Mouse (Mus musculus): ENCODE data around the gene Prr7. TPM values are rescaled to one million over a fixed set of nuclear protein-coding genes. Genes with fewer than 3 reads are reported as not detected.

Prr7 gene
- total and polyA plus RNA-seq, 3 experiments = 0.60 to 1.2 (median 0.89) TPM

- H3K36me3 ChIP-seq (replicated peaks in 1 of 2; ENCODE audit: control insufficient read depth in 1 of 2, insufficient read depth in 1 of 2, low read length in 1 of 2) = peaks cover 48 to 90% of the 10 kb centered on the region in 2 experiments
- no peaks in the 10 kb centered on the region for H3K27me3 ChIP-seq (replicated peaks)
- in situ Hi-C loops (cut with MboI; ENCODE audit: low pct_ligation_motif_present, low pct_unique_long_range_greater_than_20kb, low sequenced_read_pairs) (no loop called here), dilution Hi-C loops (cut with MboI; ENCODE audit: extremely low pct_ligation_motif_present, extremely low pct_unique_long_range_greater_than_20kb, low sequenced_read_pairs) (no loop called here)
- no peaks in the 10 kb centered on the region for H3K9me3 ChIP-seq (replicated peaks; ENCODE audit: low read length)
- H3K4me3 ChIP-seq (replicated peaks in 1 of 3; ENCODE audit: low read depth in 2 of 3, low read length in 2 of 3, poor library complexity in 1 of 3) = no peak overlapping the region
- peaks cover 7 to 15% of the 10 kb centered on the region in 2 experiments for H3K4me1 ChIP-seq (ENCODE audit: control insufficient read depth in 1 of 2, insufficient read depth in 2 of 2)
- no peaks in the 10 kb centered on the region for H3K79me2 ChIP-seq (replicated peaks; ENCODE audit: control insufficient read depth, extremely low read depth, insufficient read depth, poor library complexity, severe bottlenecking)
- no peak for DNase-seq (ENCODE audit: extremely low read depth)
- no peak overlapping the region for H3K9ac ChIP-seq (ENCODE audit: insufficient read depth, low read depth)
- TF ChIP-seq RAD21 (IDR thresholded peaks at IDR 0.05; ENCODE audit: low read depth, low read length) = no peak
- no peak for TF ChIP-seq SMC3 (IDR thresholded peaks at IDR 0.05; ENCODE audit: low read depth, low read length)
- no peak overlapping the region for H3K27ac ChIP-seq (ENCODE audit: insufficient read depth, low read depth)
- no peak overlapping the region for H3K4me2 ChIP-seq (ENCODE audit: insufficient read depth, low read depth, poor library complexity, severe bottlenecking)
These were observed 41.7 kb downstream of the Prr7 start for GRCm38 (mm10) chr13:55505810-55506209.

GRCm38 (mm10) chr13:55506697-55507096 lies 42.6 kb downstream of the Prr7 start:
- in situ Hi-C loops (cut with MboI; ENCODE audit: low pct_ligation_motif_present, low pct_unique_long_range_greater_than_20kb, low sequenced_read_pairs) (no loop called here), dilution Hi-C loops (cut with MboI; ENCODE audit: extremely low pct_ligation_motif_present, extremely low pct_unique_long_range_greater_than_20kb, low sequenced_read_pairs) (no loop called here)
- Histone ChIP-seq H3K27me3 (replicated peaks) (no peaks in the 10 kb centered on the region), H3K79me2 (replicated peaks; ENCODE audit: control insufficient read depth, extremely low read depth, insufficient read depth, poor library complexity, severe bottlenecking) (no peaks in the 10 kb centered on the region), H3K27ac (ENCODE audit: insufficient read depth, low read depth) (no peak overlapping the region), H3K9me3 (replicated peaks; ENCODE audit: low read length) (no peaks in the 10 kb centered on the region), H3K4me3 (replicated peaks in 1 of 3; ENCODE audit: low read depth in 2 of 3, low read length in 2 of 3, poor library complexity in 1 of 3) (no peak overlapping the region), H3K4me2 (ENCODE audit: insufficient read depth, low read depth, poor library complexity, severe bottlenecking) (no peak overlapping the region), H3K36me3 (replicated peaks in 1 of 2; ENCODE audit: control insufficient read depth in 1 of 2, insufficient read depth in 1 of 2, low read length in 1 of 2) (peaks cover 48 to 85% of the 10 kb centered on the region in 2 experiments), H3K4me1 (ENCODE audit: control insufficient read depth in 1 of 2, insufficient read depth in 2 of 2) (peaks cover 16 to 24% of the 10 kb centered on the region in 2 experiments), H3K9ac (ENCODE audit: insufficient read depth, low read depth) (no peak overlapping the region)
- DNase-seq (ENCODE audit: extremely low read depth) = no peak
- TF ChIP-seq ZMIZ1 (IDR thresholded peaks at IDR 0.05; ENCODE audit: low read depth, low read length) (no peak), SIN3A (IDR thresholded peaks at IDR 0.05; ENCODE audit: low read length) (no peak), NRF1 (IDR thresholded peaks at IDR 0.05; ENCODE audit: low read depth, low read length) (no peak), GABPA (IDR thresholded peaks at IDR 0.05; ENCODE audit: insufficient replicate concordance, low read depth, low read length) (no peak), HCFC1 (IDR thresholded peaks at IDR 0.05; ENCODE audit: low read depth, low read length) (no peak), ZNF384 (IDR thresholded peaks at IDR 0.05; ENCODE audit: low read depth, low read length) (no peak), CHD2 (IDR thresholded peaks at IDR 0.05; ENCODE audit: low read length) (no peak), MXI1 (IDR thresholded peaks at IDR 0.05; ENCODE audit: low read depth, low read length) (no peak), ETS1 (conservative IDR thresholded peaks at IDR 0.05; ENCODE audit: low read depth, low read length) (no peak), POLR2AphosphoS2 (IDR thresholded peaks at IDR 0.05; ENCODE audit: low read depth, low read length) (no peak), ZC3H11A (IDR thresholded peaks at IDR 0.05; ENCODE audit: low read depth, low read length) (no peak)

DNA sequence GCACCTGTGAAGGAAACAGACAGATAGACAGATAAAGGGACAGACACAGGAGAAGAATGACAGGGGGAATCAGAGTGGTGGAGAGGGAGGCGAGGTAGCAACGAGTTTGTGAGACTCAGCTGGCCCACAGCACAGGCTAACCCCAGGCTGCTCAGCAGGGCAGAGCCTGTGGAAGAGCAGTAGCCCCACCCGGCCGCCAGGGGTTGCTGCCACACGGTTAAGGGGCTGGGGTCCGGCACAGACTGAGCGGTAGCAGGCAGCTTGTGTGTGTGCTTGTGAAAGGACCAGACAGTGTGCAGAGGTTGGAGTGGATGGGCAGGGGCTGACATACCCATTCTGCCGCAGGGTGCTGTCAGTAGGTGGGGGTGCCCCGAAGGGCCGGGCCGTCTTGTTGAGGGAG lies 43.8 kb downstream of the Prr7 start:
- TF ChIP-seq IRF4 (IDR thresholded peaks at IDR 0.05; ENCODE audit: low read depth, low read length) (no peak), RAD21 (IDR thresholded peaks at IDR 0.05; ENCODE audit: low read depth, low read length) (no peak), CHD2 (IDR thresholded peaks at IDR 0.05; ENCODE audit: low read length) (no peak), MAX (IDR thresholded peaks at IDR 0.05; ENCODE audit: low read length) (no peak), MEF2A (IDR thresholded peaks at IDR 0.05; ENCODE audit: borderline replicate concordance, low read depth, low read length) (no peak), NRF1 (IDR thresholded peaks at IDR 0.05; ENCODE audit: low read depth, low read length) (no peak), KAT2A (IDR thresholded peaks at IDR 0.05; ENCODE audit: insufficient replicate concordance, low read length) (no peak), ELF1 (IDR thresholded peaks at IDR 0.05; ENCODE audit: low read depth, low read length) (no peak), JUND (conservative IDR thresholded peaks at IDR 0.05; ENCODE audit: low read depth, low read length) (no peak), POLR2AphosphoS2 (IDR thresholded peaks at IDR 0.05; ENCODE audit: low read depth, low read length) (no peak), GABPA (IDR thresholded peaks at IDR 0.05; ENCODE audit: insufficient replicate concordance, low read depth, low read length) (no peak), SMC3 (IDR thresholded peaks at IDR 0.05; ENCODE audit: low read depth, low read length) (no peak), BHLHE40 (IDR thresholded peaks at IDR 0.05; ENCODE audit: low read depth, low read length) (no peak), USF2 (conservative IDR thresholded peaks at IDR 0.05; ENCODE audit: low read depth, low read length) (no peak), ZC3H11A (IDR thresholded peaks at IDR 0.05; ENCODE audit: low read depth, low read length) (no peak), MXI1 (IDR thresholded peaks at IDR 0.05; ENCODE audit: low read depth, low read length) (no peak), MAFK (IDR thresholded peaks at IDR 0.05; ENCODE audit: insufficient replicate concordance, low read length) (no peak), ZMIZ1 (IDR thresholded peaks at IDR 0.05; ENCODE audit: low read depth, low read length) (no peak)
- H3K9me3 ChIP-seq (replicated peaks; ENCODE audit: low read length) = no peaks in the 10 kb centered on the region
- no peak overlapping the region for H3K27ac ChIP-seq (ENCODE audit: insufficient read depth, low read depth)
- no peaks in the 10 kb centered on the region for H3K27me3 ChIP-seq (replicated peaks)
- DNase-seq (ENCODE audit: extremely low read depth) = no peak
- dilution Hi-C loops (cut with MboI; ENCODE audit: extremely low pct_ligation_motif_present, extremely low pct_unique_long_range_greater_than_20kb, low sequenced_read_pairs) (no loop called here), in situ Hi-C loops (cut with MboI; ENCODE audit: low pct_ligation_motif_present, low pct_unique_long_range_greater_than_20kb, low sequenced_read_pairs) (no loop called here)
- H3K4me2 ChIP-seq (ENCODE audit: insufficient read depth, low read depth, poor library complexity, severe bottlenecking) = no peak overlapping the region
- no peaks in the 10 kb centered on the region for H3K79me2 ChIP-seq (replicated peaks; ENCODE audit: control insufficient read depth, extremely low read depth, insufficient read depth, poor library complexity, severe bottlenecking)
- no peak overlapping the region for H3K9ac ChIP-seq (ENCODE audit: insufficient read depth, low read depth)
- H3K4me3 ChIP-seq (replicated peaks in 1 of 3; ENCODE audit: low read depth in 2 of 3, low read length in 2 of 3, poor library complexity in 1 of 3) = no peak overlapping the region
- peaks cover 48 to 76% of the 10 kb centered on the region in 2 experiments for H3K36me3 ChIP-seq (replicated peaks in 1 of 2; ENCODE audit: control insufficient read depth in 1 of 2, insufficient read depth in 1 of 2, low read length in 1 of 2)
- peaks cover 24 to 33% of the 10 kb centered on the region in 2 experiments for H3K4me1 ChIP-seq (ENCODE audit: control insufficient read depth in 1 of 2, insufficient read depth in 2 of 2)
